Mouse (Mus musculus): Measurements from ENCODE around the gene Mctp1.

Mctp1 gene

GRCm38 (mm10) chr13:76609425-76609824 lies 225.1 kb downstream of the Mctp1 start:
- peak; percentile 70 for DNase-seq (ENCODE audit: low read depth, low spot score)

GRCm38 (mm10) chr13:76611499-76611898 lies 227.2 kb downstream of the Mctp1 start:
- no peak for DNase-seq (ENCODE audit: low read depth, low spot score)

DNA sequence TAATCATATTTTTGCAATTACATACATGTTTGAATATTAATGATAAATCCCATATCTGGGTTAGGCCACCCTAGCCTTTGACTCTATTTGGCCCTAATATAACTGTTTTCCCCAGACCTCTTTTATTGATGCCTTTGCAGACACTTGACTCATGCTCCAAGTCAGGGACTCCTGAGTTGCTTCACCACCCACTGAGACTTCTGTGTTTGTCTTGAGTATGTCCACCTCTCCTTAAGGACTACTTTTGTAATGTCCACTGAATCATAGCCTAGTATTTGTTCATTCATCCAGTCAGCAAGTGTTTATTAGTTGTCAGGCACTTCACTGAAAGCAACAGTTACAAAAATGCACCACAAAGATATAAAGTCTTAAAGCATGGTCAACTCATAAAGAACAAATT lies 235.8 kb downstream of the Mctp1 start:
- DNase-seq (ENCODE audit: low read depth, low spot score): no peak

DNA sequence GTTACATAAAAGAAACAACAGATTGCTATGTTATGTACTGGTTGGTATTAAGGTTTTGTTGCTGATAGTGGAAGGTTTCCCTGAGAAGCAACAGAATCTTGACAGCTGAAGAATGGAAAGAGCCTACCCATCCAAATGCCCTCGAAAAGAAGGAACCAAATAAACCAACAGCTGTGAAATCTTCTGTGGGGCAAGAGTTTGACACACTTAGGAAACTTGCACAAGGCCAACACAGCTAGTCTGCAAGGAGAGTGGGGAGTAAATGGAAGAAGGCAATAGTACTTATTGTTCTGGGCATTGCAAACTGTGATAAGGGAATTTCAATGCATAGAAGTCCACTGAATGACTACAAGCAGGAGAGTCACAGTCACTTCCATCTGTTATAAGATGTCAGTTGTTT lies 236.2 kb downstream of the Mctp1 start:
- DNase-seq (ENCODE audit: low read depth, low spot score): no peak

GRCm38 (mm10) chr13:76633707-76634106 lies 249.4 kb downstream of the Mctp1 start:
- peak; percentile 66 for DNase-seq (ENCODE audit: low read depth, low spot score)

DNA sequence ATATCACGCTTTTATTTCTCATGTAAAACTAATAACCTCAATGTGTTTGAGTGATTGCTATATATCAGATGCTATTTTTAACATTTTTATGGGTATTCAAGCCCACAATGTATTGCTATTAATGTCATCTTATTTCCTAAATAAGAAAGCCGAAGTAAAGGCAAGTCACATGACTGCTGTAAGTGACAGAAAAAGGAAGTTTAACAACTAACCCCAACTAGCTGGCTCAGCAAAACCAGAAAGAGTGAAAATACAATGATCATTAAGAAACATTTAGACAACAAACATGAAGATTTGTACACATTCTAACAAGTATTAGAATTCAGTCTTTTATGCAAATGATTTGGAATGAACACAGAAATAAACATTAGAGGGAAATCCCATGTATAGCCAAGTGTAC lies 253.9 kb downstream of the Mctp1 start:
- no peak for DNase-seq (ENCODE audit: low read depth, low spot score)

DNA sequence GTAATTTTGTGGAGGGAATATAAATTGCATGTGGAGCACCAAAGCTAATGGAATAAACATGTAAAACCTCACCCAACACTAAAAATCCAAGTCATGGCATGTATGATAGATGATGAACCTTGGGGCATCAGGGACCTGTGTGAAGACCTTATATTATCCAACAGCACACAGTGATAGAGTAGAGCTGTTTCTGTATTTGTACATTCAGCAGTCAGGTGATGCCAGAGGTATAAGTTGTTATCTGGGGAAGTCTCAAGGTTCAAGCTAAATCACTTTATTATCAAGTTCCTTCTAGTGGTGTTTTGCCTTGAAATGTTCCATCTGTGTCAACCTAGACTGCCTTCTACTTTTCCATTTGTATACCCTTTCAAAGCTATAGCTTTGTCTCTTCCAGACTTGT lies 275.2 kb downstream of the Mctp1 start:
- no peak for DNase-seq (ENCODE audit: low read depth, low spot score)

DNA sequence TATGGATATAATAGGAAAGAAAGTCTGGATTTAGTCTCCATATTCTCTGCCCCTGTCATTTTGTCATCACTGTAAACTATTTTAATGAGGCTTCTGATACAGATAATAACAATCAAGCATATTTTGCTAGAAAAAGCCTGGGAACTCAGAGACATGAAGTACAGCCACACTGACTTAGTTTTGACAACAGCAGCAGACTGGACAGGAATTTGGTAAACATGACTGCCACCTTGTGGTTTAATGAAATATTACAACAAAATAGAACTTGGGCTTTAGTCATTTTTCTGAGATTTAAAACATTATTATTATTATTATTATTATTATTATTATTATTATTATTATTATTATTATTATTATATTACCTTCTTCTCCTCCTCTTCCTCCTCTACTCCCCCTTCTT lies 297.0 kb downstream of the Mctp1 start:
- peak; percentile 65 for DNase-seq (ENCODE audit: low read depth, low spot score)

GRCm38 (mm10) chr13:76689349-76689748 lies 305.0 kb downstream of the Mctp1 start:
- no peak for DNase-seq (ENCODE audit: low read depth, low spot score)

DNA sequence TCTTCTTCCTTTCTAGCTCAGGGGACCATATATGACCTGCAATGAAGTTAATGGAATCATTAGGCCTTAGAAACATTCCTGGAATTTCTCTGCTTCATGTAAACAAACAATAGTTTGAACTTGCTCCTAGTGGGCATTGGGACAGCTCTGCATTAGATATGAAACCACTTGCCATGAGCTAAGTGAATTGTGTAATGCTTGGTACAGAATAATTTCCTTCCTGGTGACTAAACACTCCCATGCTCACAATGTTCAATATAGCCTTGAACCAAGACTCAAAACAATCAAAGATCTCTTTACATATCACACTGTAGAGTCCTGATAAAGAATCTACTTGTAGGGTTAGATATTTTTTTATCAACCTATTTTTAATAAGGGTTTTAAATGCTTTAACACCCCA lies 305.8 kb downstream of the Mctp1 start:
- DNase-seq (ENCODE audit: low read depth, low spot score): no peak

DNA sequence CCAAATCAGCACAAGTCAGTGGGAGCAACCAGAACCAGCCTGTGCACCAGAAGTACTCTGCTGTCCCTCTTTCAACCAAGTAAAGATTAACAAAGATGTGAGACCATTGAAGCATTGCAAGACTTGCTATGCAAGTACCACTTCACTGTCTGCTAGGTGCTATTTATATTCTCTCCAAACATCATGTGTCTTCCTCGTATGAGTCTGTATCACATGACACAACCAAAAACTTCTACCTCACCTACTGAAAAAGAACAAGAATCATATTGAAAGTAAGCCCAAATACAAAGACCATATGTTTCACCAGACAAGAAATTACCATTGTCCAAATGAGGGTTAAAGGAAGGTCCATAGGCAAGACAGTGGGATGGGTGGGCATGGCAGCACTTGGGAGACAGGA lies 306.4 kb downstream of the Mctp1 start:
- DNase-seq (ENCODE audit: low read depth, low spot score): no peak

GRCm38 (mm10) chr13:76734013-76734412 lies 349.7 kb downstream of the Mctp1 start:
- peak; percentile 21 for DNase-seq (ENCODE audit: low read depth, low spot score)

- no peak for DNase-seq (ENCODE audit: low read depth, low spot score)
Observed at GRCm38 (mm10) chr13:76750663-76751429, 366.5 kb downstream of the Mctp1 start.

- DNase-seq (ENCODE audit: low read depth, low spot score): peak; percentile 74
Observed at GRCm38 (mm10) chr13:76759832-76760490, 375.6 kb downstream of the Mctp1 start.

- DNase-seq (ENCODE audit: low read depth, low spot score): no peak
Observed at GRCm38 (mm10) chr13:76799662-76800061, 415.3 kb downstream of the Mctp1 start.

DNA sequence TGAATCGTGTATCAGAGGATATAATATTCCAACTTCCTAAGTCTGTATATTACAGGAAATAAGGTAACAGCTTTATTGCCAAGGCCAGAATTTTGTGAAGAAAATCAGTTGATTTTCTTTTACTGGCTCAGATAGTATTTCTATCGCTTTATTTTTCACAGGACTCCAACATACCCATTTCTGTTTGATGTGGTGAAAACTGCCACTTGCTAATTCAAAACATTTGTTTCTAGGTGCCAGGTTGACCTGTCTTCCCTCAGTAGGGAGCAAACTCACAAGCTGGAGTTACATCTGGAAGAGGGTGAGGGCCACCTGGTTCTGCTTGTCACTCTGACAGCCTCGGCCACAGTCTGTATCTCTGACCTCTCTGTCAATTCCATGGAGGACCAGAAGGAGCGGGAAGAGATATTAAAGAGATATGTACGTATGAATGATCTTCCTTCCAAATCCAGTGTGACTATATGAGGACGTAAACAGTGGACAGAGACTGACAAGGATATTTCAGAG lies 416.8 kb downstream of the Mctp1 start:
- DNase-seq (ENCODE audit: low read depth, low spot score): no peak

- peak; percentile 81 for DNase-seq (ENCODE audit: low read depth, low spot score)
Observed at GRCm38 (mm10) chr13:76802051-76802728, 417.9 kb downstream of the Mctp1 start.

GRCm38 (mm10) chr13:76802926-76803325 lies 418.6 kb downstream of the Mctp1 start:
- DNase-seq (ENCODE audit: low read depth, low spot score): peak; percentile 22

DNA sequence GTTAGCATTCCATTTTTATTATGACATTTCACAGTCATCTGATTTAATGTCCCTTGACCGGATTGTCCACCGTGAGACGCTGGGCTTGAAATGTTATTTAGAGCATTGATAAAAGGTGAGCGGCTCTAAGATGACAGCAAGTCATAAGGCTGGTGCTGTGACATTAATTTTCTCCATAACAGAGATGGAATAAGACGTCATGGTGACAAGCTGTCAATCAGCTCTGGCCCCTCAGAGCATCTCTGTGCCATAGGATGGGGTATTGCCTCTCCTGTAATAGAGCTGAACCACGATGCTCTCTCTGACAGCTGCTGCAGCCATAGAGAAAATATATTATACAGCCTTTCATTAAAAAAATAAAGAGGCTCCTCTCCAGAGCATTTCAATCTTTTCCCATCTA lies 419.5 kb downstream of the Mctp1 start:
- DNase-seq (ENCODE audit: low read depth, low spot score): no peak

GRCm38 (mm10) chr13:76808871-76809390 lies 424.6 kb downstream of the Mctp1 start:
- DNase-seq (ENCODE audit: low read depth, low spot score): no peak

GRCm38 (mm10) chr13:76809802-76810201 lies 425.5 kb downstream of the Mctp1 start:
- DNase-seq (ENCODE audit: low read depth, low spot score): no peak

DNA sequence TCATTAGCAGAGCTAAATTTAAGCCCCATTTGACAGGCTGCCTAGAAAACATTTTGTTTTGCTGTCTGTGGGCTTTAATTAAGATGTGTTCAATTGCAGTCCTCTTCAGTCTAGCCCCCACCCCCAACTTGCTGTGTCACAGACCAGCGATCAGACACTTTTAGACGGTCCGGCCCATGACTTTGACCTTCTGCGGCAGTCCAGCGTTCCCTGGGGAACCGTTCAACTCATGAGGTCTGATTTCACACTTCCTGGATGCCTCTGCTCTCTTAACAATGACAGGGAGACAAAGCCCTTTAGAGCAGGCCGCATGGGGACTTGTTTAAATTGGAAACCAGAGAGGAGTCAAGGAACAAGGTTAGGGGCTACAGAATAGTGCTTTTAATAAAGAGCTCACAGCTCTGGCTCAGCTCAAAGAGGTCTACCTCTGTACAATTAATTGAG lies 426.2 kb downstream of the Mctp1 start:
- DNase-seq (ENCODE audit: low read depth, low spot score): peak; percentile 61
